Mouse (Mus musculus) lung, adult 2 months (tissue): ENCODE data around the gene Tekt3.

ENCODE experiments used
- CTCF ChIP-seq: fragments of 200-500 bp; IDR thresholded peaks from 2 replicates; pipeline ENCODE4 v1.5.1; 2011; ENCODE audit warnings: mild to moderate bottlenecking, low read length, control low read depth; ENCODE audit not compliant: insufficient read depth
- POLR2A ChIP-seq: fragments of 200-500 bp; IDR thresholded peaks from 2 replicates; pipeline ENCODE4 v1.6.1; 2011; ENCODE audit warnings: low read depth, mild to moderate bottlenecking, control low read depth, low read length, borderline replicate concordance; ENCODE audit errors: extremely low read depth

GRCm38 (mm10) chr11:63026651-63027141, 34.8 kb upstream of the Tekt3 start:
- no peak for TF ChIP-seq CTCF
- TF ChIP-seq POLR2A, result no peak
